Mouse (Mus musculus) bone marrow macrophage, adult 2 months (primary cell): ENCODE measurements around the gene Chek2. TPM values are rescaled to one million over a fixed set of nuclear protein-coding genes. Genes with fewer than 3 reads are reported as not detected.
A peak's percentile ranks its signal among the peaks of the same experiment; 100 is the strongest.
"Not testable (repeated sequence)": the region's sequence is repeated elsewhere in the genome, so short reads cannot be mapped to it uniquely, and the experiment has no call there.

Source experiments
- H3K27ac ChIP-seq: 2 replicates; pipeline ENCODE4 v1.5.1; 2012; ENCODE audit warnings: low read depth, low read length; ENCODE audit not compliant: insufficient read depth
- H3K4me1 ChIP-seq: 2 replicates; pipeline ENCODE4 v1.6.1; 2012; ENCODE audit warnings: low read length; ENCODE audit not compliant: control insufficient read depth, insufficient read depth
- H3K4me3 ChIP-seq: 2 replicates; pipeline ENCODE4 v1.5.1; 2012; ENCODE audit warnings: mild to moderate bottlenecking, low read length, moderate library complexity; ENCODE audit not compliant: insufficient read depth
- CTCF ChIP-seq: IDR thresholded peaks from 2 replicates; pipeline ENCODE4 v1.5.1; 2012; ENCODE audit warnings: low read depth, mild to moderate bottlenecking, low read length, moderate library complexity
- POLR2A ChIP-seq: IDR thresholded peaks from 2 replicates; pipeline ENCODE4 v1.6.1; 2012; ENCODE audit warnings: mild to moderate bottlenecking, low read depth, low read length, borderline replicate concordance
- polyA plus RNA-seq: library from polyadenylated mRNA; stranded (reverse); fragments of >200 nt; gene quantifications from 2 replicates; pipeline ENCODE4 v1.2.4, GENCODE M21; 2012; ENCODE audit not compliant: missing spikeins, insufficient read depth, insufficient read length

Chek2 gene
- polyA plus RNA-seq, 1 experiment: 33.5 TPM

DNA sequence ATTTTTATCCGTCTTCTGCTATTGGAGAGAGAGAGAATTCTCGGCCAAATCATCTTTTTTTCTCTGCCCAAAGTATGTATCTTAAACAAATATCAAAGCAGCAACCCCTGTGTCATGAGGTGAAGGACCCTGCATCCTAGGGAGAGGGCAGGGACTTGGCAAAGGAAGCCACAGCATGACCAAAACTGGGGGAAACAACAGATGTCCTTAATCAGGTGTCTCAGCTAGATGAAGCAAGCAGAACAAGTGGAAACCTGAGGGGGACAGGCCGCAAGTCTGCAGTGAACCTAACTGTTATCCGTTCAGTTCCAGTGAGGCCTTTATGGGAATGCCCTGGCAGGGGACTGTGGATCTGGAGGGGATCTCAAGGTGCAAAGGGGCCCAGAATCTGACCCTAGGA lies 32.3 kb upstream of the Chek2 start:
- Histone ChIP-seq H3K27ac (peak overlapping the region; percentile 83), H3K4me1 (peaks cover 15% of the 10 kb centered on the region), H3K4me3 (peak overlapping the region; percentile 90)
- no peak for TF ChIP-seq POLR2A
- TF ChIP-seq CTCF: no peak

GRCm38 (mm10) chr5:110808061-110808631 lies 31.6 kb upstream of the Chek2 start:
- TF ChIP-seq CTCF (no peak), POLR2A (0 out of 2 replicates have a peak, but pooled peaks have one; percentile 20)
- Histone ChIP-seq H3K4me3 (peak overlapping the region; percentile 90), H3K27ac (peak overlapping the region; percentile 83), H3K4me1 (peaks cover 15% of the 10 kb centered on the region)

GRCm38 (mm10) chr5:110808821-110809666 lies 30.7 kb upstream of the Chek2 start:
- Histone ChIP-seq H3K4me3 (peak overlapping the region; percentile 90), H3K4me1 (peaks cover 15% of the 10 kb centered on the region), H3K27ac (peak overlapping the region; percentile 83)
- TF ChIP-seq CTCF: no peak
- no peak for TF ChIP-seq POLR2A

- no peak for TF ChIP-seq CTCF
- peak; percentile 88; the same call in 1 of the 2 replicates for TF ChIP-seq POLR2A
- Histone ChIP-seq H3K4me1 (peaks cover 15% of the 10 kb centered on the region), H3K27ac (peak within 1 kb of the TSS; percentile 69), H3K4me3 (peak within 1 kb of the TSS; percentile 90)
These were observed 30.0 kb upstream of the Chek2 start, which contains the start of gene Ulk1 for GRCm38 (mm10) chr5:110809667-110810325. Ulk1 (minus strand) TSS chr5:110810097.

GRCm38 (mm10) chr5:110824421-110824820 lies 15.4 kb upstream of the Chek2 start:
- Histone ChIP-seq H3K27ac (no peak overlapping the region), H3K4me3 (no peak overlapping the region), H3K4me1 (no peaks in the 10 kb centered on the region)
- TF ChIP-seq CTCF (no peak), POLR2A (no peak)

- TF ChIP-seq POLR2A (no peak), CTCF (no peak)
- H3K27ac ChIP-seq: no peak overlapping the region
- no peak overlapping the region for H3K4me3 ChIP-seq
- H3K4me1 ChIP-seq: no peaks in the 10 kb centered on the region
These were observed 12.8 kb upstream of the Chek2 start for GRCm38 (mm10) chr5:110826781-110827495.

- H3K27ac ChIP-seq: no peak overlapping the region
- TF ChIP-seq POLR2A (no peak), CTCF (no peak)
- H3K4me1 ChIP-seq: no peaks in the 10 kb centered on the region
- H3K4me3 ChIP-seq: no peak overlapping the region
These were observed 12.2 kb upstream of the Chek2 start for GRCm38 (mm10) chr5:110827576-110827975.

DNA sequence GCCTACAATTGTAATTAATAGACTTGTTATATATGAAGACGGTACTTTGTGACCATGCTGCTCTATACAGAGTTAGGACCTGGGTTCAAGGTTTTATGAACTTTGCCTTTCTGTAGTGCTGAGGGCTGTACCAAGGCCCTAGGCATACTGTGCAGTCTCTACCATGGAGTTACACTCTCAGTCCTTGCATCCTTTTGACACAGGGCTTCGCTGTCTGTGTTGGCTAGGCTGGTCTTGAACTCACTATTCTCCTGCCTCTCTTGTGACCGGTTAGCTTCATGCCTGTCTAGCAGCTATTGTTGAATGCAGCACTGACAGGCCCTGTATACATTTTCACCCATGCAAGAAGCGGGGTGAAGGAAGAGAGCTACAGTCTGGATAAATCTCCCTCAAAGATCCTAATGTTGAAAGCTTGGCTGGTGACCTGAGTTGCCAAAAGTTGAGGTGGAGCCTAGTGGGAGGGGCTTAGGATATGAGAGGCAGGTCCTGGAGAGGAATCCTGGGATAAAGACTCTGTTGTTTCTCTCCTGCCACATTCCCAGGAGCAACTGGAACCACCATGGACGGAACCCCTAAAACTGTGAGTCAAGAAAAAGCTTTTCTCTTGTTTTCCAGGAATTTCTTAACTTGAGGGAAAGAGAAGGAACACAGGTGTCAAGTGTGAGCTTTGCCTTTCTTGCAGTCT lies 8.6 kb upstream of the Chek2 start:
- Histone ChIP-seq H3K27ac (no peak overlapping the region), H3K4me3 (no peak overlapping the region)
- TF ChIP-seq CTCF: no peak
- no peak for TF ChIP-seq POLR2A

DNA sequence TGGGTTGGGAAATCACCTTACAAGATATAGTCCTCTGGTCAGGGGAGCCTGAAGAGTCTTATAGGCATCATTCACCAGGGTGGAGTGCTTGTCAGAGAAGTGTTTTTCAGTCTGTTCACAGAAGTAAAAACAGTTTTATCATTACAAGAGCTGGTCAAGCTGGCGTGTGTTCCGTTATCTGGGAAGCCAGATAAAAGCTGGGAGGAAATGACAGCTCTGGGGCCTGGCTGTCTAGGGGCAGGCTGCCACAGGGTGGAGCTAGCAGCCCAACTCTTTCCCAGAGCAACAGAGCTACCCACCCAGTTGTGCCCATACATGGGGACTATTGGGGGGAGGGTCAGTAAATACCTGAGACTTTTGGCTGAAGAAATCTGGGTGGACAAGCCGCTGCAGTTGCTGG lies 3.8 kb upstream of the Chek2 start:
- Histone ChIP-seq H3K4me3 (no peak overlapping the region), H3K4me1 (peaks cover 11% of the 10 kb centered on the region), H3K27ac (no peak overlapping the region)
- TF ChIP-seq POLR2A (no peak), CTCF (0 out of 2 replicates have a peak, but pooled peaks have one; percentile 14)

More for the DNA sequence above, 8.6 kb upstream of the Chek2 start:
- no peaks in the 10 kb centered on the region for H3K4me1 ChIP-seq

DNA sequence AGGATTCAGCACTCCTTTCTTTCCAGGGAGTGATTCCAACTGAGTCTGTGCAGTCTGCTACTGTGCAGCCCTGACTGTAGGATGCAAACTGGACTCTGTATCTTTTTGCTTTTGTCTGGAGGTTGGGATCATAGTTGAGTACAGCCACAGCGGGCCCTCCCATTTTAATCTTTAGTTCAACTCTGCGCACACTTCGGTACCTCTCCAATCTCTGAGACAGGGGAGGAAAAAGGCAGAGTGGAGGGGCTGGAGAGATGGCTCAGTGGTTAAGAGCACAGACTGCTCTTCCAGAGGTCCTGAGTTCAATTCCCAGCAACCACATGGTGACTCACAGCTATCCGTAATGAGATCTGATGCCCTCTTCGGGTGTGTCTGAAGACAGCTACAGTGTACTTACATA lies 1.8 kb upstream of the Chek2 start:
- H3K27ac ChIP-seq, H3K4me3 ChIP-seq: not testable (repeated sequence)
- H3K4me1 ChIP-seq: peaks cover 15% of the 10 kb centered on the region
